Mouse (Mus musculus): Measurements from ENCODE around the gene Eras.
"Not testable (repeated sequence)": the region's sequence is repeated elsewhere in the genome, so short reads cannot be mapped to it uniquely, and the experiment has no call there.

Gene Eras

GRCm38 (mm10) chrX:7928270-7928790 is at the start of gene Eras:
TSS of gene Eras (minus strand) at chrX:7928607.
- no peak for DNase-seq

DNA sequence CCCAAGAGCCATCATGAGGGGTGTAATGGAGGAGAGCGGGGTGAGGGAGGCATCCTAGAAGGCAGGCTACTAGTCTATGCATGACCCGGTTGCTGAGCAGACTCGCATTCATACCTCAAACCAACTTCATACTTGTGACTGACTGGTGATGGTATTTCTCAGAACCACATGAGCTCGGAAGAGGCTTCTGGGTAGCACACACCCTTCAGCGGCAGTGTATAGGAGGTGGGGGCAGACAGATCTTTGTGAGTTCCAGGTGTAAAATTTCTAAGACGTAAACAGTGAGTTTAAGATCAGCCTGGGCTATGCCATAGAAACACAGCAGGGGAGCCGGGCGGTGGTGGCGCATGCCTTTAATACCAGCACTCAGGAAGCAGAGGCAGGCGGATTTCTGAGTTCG is 49.5 kb upstream of the Eras start, which contains the start of gene Gata1:
Gata1 (minus strand) TSS at position 180 of the 400 bp plus-strand sequence.
- DNase-seq: no peak

DNA sequence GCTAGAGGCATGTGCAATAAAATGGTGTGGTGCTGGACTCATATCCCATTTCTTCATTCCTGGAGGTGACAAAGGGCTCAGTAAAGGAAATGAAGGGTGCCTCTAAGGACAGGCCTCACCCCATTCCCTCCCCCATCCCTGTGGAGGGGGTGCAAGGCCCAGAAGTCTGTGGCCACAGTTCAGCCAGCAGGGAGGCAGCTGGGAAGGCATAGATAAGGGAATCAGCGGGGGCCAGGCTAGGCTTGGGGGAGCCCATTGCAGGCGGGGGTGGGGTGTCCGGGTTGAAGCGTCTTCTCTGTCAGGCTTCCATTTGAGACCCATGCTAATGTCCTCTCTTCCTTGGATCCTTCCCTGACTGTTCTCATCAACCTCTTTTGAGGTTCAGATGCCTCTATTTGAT is 42.9 kb upstream of the Eras start:
- DNase-seq: no peak

DNA sequence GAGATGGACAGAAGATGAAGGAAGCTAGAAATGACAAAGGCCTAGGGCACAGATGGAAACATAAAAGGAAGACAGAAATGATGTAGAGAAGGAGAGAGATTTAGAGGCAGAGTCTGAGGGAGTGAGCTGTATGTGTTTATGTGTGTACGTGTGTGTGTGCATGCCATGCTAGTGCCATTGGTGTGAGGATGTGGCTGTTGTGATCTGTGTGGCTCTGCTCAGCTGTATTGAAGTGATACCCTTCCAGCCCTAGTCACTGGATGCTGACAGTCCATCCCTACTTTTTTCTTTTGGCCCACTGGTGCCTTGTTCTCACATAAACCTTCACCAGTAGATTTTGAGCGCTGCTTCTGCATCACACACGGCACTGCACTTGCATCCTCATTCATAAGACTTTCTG is 40.5 kb upstream of the Eras start:
- DNase-seq: no peak

DNA sequence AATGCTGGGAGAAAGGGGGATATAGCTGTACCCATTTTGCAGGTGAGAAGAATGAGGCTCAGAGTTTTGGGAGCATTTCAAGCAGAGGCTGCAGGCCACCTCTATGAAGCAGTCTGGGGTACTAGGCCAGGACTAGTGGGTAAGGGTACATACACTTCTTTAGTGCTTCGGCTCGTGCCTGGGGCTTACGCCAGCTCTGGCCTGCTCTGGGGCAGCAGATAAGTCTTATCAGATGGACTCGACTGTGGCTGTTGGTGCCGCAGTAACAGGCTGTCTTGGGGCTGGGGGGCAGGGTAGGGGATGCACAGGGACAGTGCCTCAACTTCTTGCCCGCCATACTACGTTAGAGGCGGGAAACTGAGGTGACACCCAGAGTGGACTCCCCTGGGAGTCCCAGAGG is 39.8 kb upstream of the Eras start:
- DNase-seq: no peak

GRCm38 (mm10) chrX:7967596-7968201 is 39.3 kb upstream of the Eras start:
- no peak for DNase-seq

DNA sequence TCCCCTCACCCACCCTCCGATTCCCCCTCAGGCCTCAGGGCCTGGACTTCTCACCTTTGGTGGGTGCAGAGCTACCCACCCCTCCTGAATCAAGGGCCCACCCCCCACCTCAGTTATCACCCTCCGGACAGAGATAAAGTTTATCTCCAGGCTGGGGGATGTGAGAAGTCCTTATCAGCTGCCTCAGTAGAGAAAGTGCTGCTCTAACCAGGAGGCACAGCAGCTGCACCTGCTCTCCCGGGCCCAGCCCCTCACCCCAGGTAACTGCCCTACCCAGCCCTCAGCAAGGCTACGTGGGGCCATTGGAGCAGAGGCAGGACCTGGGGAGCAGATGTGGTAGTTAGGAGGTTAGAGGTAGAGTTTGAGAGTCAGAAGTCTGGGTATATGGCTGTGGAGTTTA is 37.8 kb upstream of the Eras start:
- DNase-seq: no peak

- no peak for DNase-seq
These were observed 35.6 kb upstream of the Eras start for GRCm38 (mm10) chrX:7963829-7964626.

GRCm38 (mm10) chrX:7958868-7959267 is 30.5 kb upstream of the Eras start:
- DNase-seq: no peak

GRCm38 (mm10) chrX:7950091-7950490 is 21.7 kb upstream of the Eras start:
- no peak for DNase-seq

DNA sequence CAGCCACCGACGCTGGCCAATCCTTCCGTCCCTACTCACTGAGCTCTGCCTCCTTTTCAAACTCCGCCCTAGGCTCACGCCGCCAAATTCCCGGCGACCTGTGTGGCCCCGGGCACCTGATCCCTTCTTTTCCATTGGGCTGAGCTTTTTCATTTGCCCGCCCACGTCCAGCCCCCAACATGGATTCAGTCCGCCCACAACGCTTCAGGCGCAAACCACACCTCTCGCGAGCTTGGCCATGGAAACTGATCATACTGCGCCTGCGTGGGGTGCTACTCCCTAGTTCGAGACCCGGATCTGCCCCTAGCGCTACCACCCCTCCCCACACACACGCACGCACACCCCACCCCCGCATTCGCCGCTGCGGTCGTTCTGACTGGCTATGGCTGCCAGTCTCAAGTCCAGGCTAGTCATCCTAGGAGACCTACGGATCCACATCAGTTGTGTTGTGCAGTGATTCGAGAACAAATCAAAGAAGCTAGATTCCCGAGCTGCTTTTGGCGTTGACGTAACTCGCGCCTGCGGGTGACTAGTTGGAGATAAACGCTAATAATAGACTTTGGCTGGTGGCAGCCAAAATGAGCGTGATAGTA is 19.6 kb upstream of the Eras start:
- peak; percentile 97 for DNase-seq

DNA sequence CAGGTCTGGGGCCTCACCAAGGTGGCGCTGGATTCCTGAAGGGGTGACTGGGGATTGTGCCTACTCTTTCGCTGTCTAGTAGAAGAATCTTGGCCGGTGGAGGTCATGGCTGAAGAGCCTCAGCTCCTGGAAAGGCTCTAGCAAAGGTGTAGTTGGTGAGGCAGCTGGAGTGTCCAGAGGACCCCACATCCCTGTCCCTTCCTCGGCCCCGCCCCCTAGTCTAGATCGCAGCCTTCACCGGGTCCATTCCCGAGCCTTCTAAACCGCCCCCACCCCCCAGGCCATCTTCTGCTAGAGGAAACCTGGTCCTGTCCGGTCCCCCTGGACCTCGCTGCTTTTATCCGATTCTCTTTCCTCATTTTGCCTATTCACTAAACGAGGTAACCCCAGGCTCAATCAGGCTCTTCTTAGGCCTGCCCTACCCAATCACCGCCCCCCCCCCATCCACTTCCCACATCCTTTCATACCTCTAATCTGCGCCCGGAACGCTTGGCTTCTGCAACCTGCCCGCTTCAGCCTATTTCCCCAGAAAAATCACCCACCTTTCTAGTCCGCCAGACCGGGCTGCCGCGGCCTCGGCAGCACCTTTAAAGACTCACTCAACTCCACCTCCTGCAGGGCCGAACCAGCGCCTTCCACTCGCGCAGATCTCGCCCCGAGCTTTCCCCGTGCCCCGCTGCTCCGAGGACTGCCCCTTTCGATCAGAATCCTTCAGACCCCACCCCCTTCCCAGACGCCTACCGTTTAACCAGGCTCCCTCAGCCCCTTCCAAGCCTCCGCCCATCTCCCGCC is 18.9 kb upstream of the Eras start, which contains the start of gene Hdac6:
Hdac6 (minus strand) TSS at position 782 of the 792 bp plus-strand sequence.
- no peak for DNase-seq

- no peak for DNase-seq
These were observed 17.2 kb upstream of the Eras start for GRCm38 (mm10) chrX:7945618-7946017.

DNA sequence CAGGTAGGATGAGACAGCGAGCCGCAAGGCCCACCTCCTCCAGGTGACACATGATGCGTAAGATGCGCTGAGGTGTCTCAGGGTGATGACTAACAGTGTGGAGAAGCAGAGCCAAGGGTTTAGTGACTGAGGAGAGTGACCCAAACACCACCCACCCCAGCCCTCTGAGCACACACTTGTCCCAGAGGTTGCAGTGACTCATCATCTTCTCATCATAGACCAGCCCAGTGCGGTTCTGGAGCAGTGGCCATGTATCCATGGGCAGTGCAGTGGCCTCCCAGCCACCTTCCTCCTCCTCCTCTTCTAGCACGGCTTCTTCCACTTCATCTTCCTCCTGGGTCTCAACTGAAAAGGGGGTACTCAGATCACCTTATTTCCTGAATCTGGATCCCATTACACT is 9.3 kb upstream of the Eras start:
- no peak for DNase-seq

DNA sequence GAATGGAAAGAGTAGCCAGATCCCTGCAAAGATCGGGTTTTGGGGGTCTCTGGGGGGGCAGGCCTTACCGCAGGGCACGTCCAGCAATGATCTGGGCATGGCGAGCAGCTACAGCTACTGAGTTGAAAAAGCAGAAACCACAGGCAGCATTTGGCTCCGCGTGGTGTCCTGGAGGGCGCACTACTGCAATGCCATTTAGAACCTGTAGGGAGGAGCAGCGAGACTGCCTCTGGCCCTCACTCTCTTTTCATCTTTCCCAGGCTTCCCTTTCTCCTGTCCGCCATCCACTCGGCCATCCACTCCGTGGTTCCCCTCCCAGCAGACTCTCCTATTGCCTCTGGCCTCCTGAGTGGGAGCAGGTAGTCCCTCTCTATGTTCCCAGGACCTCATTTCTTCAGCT is 8.5 kb upstream of the Eras start:
- DNase-seq: no peak

DNA sequence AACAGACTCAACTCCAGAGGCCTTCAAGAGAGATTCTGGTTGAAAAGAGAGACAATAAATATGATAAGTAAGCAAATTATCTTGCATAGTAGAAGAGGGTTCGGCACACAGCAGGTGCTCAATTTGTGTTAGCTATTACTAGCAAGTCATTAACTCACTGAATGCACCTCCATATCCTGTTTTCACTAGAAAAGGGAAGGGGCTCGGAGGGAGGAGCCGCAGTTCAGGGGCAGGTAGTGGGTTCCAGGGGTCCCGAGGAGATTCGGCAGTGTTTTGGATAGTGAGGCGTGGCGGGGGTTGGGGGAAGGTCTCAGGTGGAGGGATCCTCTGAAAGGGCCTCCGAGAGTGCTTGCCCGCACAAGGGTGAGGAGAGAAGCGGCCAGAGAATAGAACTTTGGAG is 1.3 kb downstream of the Eras start:
- no peak for DNase-seq

DNA sequence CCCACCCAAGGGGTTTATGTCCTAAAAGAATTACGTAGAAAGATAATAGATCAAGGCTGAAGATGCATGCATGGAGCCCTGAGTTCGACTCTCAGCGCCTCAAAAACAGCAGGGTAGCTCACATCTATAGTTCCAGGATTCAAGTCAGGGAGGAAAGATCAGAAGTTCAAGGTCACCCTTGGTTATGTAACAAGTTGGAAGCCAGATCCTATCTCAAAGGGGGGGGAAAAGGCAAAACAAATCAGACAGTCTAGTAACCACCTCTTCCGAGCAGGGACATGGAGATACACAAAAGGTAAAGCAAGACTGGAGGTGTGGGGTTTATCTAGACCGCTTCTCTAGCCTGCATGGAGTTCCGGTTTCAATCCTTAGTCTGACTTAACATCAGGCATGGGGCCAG is 2.1 kb downstream of the Eras start:
- DNase-seq: no peak

DNA sequence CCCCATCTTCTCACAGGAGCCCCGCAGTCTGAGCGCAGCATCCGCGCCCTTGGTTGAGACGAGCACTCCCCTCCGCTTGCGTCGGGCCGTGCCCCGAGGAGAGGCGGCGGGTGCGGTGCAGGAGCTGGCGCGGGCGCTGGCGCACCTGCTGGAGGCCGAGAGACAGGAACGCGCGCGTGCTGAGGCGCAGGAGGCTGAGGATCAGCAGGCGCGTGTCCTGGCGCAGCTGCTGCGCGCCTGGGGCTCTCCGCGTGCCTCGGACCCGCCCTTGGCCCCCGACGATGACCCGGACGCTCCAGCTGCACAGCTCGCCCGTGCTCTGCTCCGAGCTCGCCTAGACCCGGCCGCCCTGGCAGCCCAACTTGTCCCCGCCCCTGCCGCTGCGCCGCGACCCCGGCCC is 6.4 kb downstream of the Eras start:
- no peak for DNase-seq

GRCm38 (mm10) chrX:7919601-7920383 is 8.6 kb downstream of the Eras start, which contains the start of gene Pcsk1n:
TSS of gene Pcsk1n (plus strand) at chrX:7919822.
- DNase-seq: no peak

DNA sequence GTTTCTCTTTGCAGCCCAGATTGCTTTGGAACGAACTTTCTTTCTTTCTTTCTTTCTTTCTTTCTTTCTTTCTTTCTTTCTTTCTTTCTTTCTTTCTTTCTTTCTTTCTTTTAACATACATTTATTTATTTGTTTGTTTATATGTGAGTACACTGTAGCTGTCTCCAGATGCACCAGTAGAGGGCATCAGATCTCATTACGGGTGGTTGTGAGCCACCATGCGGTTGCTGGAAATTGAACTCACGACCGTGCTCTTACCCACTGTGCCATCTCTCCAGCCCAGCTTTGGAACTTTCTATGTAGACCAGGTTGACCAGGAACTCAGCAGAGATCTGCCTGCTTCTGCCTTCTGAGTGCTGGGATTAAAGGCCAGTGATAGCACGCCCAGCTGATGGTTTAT is 10.4 kb downstream of the Eras start:
- DNase-seq: not testable (repeated sequence)

- peak in 1 of 2 experiments; percentile 45 for DNase-seq
These were observed 12.7 kb downstream of the Eras start for GRCm38 (mm10) chrX:7915669-7916068.

- DNase-seq: no peak
These were observed 17.9 kb downstream of the Eras start for GRCm38 (mm10) chrX:7910473-7910872.

All from lung, adult 18-20 months (tissue).